Mouse (Mus musculus) small intestine, adult 2 months (tissue): Measurements from ENCODE around the gene Caap1. TPM values are rescaled to one million over a fixed set of nuclear protein-coding genes. Genes with fewer than 3 reads are reported as not detected.

Experiments used
- H3K27ac ChIP-seq: fragments of 200-500 bp; 2 replicates; pipeline ENCODE4 v1.5.1; 2012; ENCODE audit warnings: low read depth, low read length, control low read depth, inconsistent platforms; ENCODE audit not compliant: insufficient read depth
- H3K27me3 ChIP-seq: fragments of 200-500 bp; 2 replicates; pipeline ENCODE4 v1.6.1; 2012; ENCODE audit warnings: mild to moderate bottlenecking, moderate library complexity, low read length, inconsistent platforms; ENCODE audit not compliant: control insufficient read depth, insufficient read depth
- H3K36me3 ChIP-seq: fragments of 200-500 bp; 2 replicates; pipeline ENCODE4 v1.6.1; 2012; ENCODE audit warnings: mild to moderate bottlenecking, low read length, control low read depth, inconsistent platforms; ENCODE audit not compliant: control insufficient read depth, insufficient read depth
- H3K4me1 ChIP-seq: fragments of 200-500 bp; 2 replicates; pipeline ENCODE4 v1.6.1; 2012; ENCODE audit warnings: low read length, inconsistent platforms, mixed read lengths; ENCODE audit not compliant: control insufficient read depth, insufficient read depth, insufficient read length
- H3K4me3 ChIP-seq: fragments of 200-500 bp; 2 replicates; pipeline ENCODE4 v1.5.1; 2012; ENCODE audit warnings: low read depth, mild to moderate bottlenecking, control low read depth, inconsistent platforms, low read length, moderate library complexity
- CTCF ChIP-seq: fragments of 200-500 bp; IDR thresholded peaks from 2 replicates; pipeline ENCODE4 v1.5.1; 2012; ENCODE audit warnings: low read depth, mild to moderate bottlenecking, control low read depth, inconsistent platforms, low read length, moderate library complexity, mixed read lengths; ENCODE audit not compliant: insufficient replicate concordance, insufficient read length; ENCODE audit errors: extremely low read depth
- POLR2A ChIP-seq: fragments of 200-500 bp; IDR thresholded peaks from 2 replicates; pipeline ENCODE4 v1.6.1; 2012; ENCODE audit warnings: low read depth, mild to moderate bottlenecking, control low read depth, inconsistent platforms, low read length, moderate library complexity
- WGBS: fragments of 180-500 bp; shearing (Covaris S2); methylation state at CpG from one replicate; pipeline ENCODE4 v1.1.7; 2018; 5-methylcytosine and 5-hydroxymethylcytosine counted together
- polyA plus RNA-seq: library from polyadenylated mRNA; depleted of rRNA; stranded (reverse); fragments of >200 nt; gene quantifications from 2 replicates; pipeline ENCODE4 v1.2.3, GENCODE M21; 2012; rRNA removed

The Caap1 gene
- polyA plus RNA-seq, 1 experiment = 4.6 TPM

- H3K36me3 ChIP-seq = no peaks in the 10 kb centered on the region
- no peak for TF ChIP-seq CTCF
- TF ChIP-seq POLR2A = no peak
- 0 out of 2 replicates have a peak overlapping the region, but pooled peaks have one; percentile 4 for H3K4me3 ChIP-seq
- no peak overlapping the region for H3K27ac ChIP-seq
- 84% methylated on average over 18 of the region's 18 CpGs for WGBS
- no peaks in the 10 kb centered on the region for H3K27me3 ChIP-seq
- no peaks in the 10 kb centered on the region for H3K4me1 ChIP-seq
Observed at GRCm38 (mm10) chr4:94476749-94477399, 79.7 kb downstream of the Caap1 start.

GRCm38 (mm10) chr4:94473286-94473685, 83.3 kb downstream of the Caap1 start:
- H3K4me3 ChIP-seq = no peak overlapping the region
- TF ChIP-seq POLR2A (no peak), CTCF (no peak)
- H3K4me1 ChIP-seq = no peaks in the 10 kb centered on the region
- no peaks in the 10 kb centered on the region for H3K36me3 ChIP-seq
- H3K27ac ChIP-seq = no peak overlapping the region
- H3K27me3 ChIP-seq = no peaks in the 10 kb centered on the region
- WGBS = 90% methylated on average over 1 of the region's 1 CpGs

DNA sequence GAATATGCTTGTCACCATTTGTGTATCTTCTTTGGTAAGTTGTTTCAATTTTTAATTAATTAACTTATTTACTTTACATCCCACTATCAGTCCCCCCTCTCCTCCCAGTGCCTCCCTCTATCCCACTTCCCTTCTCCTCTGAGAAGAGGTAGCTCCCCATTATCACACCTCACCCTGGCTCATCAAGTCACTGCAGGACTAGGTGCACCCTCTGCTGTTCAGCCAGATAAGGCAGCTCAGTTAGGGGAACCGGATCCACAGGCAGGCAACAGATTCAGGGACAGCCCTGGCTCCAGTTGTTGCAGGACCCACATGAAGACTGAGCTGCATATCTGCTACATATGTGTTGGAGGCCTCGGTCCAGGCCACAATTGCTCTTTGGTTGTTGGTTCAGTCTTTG, 97.2 kb downstream of the Caap1 start:
- Histone ChIP-seq H3K27me3 (no peaks in the 10 kb centered on the region), H3K4me3 (no peak overlapping the region), H3K27ac (no peak overlapping the region), H3K4me1 (no peaks in the 10 kb centered on the region), H3K36me3 (no peaks in the 10 kb centered on the region)
- WGBS = 93% methylated on average over 2 of the region's 2 CpGs
- TF ChIP-seq CTCF (no peak), POLR2A (no peak)

GRCm38 (mm10) chr4:94454857-94455256, 101.7 kb downstream of the Caap1 start:
- Histone ChIP-seq H3K27ac (no peak overlapping the region), H3K4me3 (no peak overlapping the region), H3K4me1 (no peaks in the 10 kb centered on the region), H3K36me3 (no peaks in the 10 kb centered on the region), H3K27me3 (no peaks in the 10 kb centered on the region)
- TF ChIP-seq CTCF (no peak), POLR2A (no peak)
- WGBS = 80% methylated on average over 1 of the region's 1 CpGs

Other genes with a start within 250 kb of the Caap1 start
- not detected in 2 replicates for gene Gm10306, start 250 bp downstream of the Caap1 start, polyA plus RNA-seq
- gene Plaa, start 46.4 kb upstream of the Caap1 start, polyA plus RNA-seq = 25.3 and 46.0 TPM in 2 replicates
- 0.15 and 0.17 TPM in 2 replicates for gene Ift74, start 57.7 kb upstream of the Caap1 start, polyA plus RNA-seq
- 4.0 and 6.8 TPM in 2 replicates for gene Lrrc19, start 93.3 kb upstream of the Caap1 start, polyA plus RNA-seq
- 0.75 and 1.3 TPM in 2 replicates for gene Tek, start 182.5 kb upstream of the Caap1 start, polyA plus RNA-seq